Mouse (Mus musculus): Measurements from ENCODE around the gene Nkx2-4. TPM values are rescaled to one million over a fixed set of nuclear protein-coding genes. Genes with fewer than 3 reads are reported as not detected.

The Nkx2-4 gene
- total and polyA plus RNA-seq, 3 experiments = not detected

- Histone ChIP-seq H3K4me1 (ENCODE audit: control insufficient read depth, insufficient read depth, low read length) (no peaks in the 10 kb centered on the region), H3K27me3 (ENCODE audit: control insufficient read depth, insufficient read depth, low read length) (no peaks in the 10 kb centered on the region), H3K27ac (no peak overlapping the region), H3K36me3 (ENCODE audit: control insufficient read depth, insufficient read depth, low read length) (no peaks in the 10 kb centered on the region; the same call in 1 of the 2 replicates), H3K79me2 (replicated peaks; ENCODE audit: control insufficient read depth, insufficient read depth, low read length) (no peaks in the 10 kb centered on the region), H3K4me3 (no peak overlapping the region), H3K9ac (ENCODE audit: low read depth, low read length) (no peak overlapping the region)
- TF ChIP-seq EP300 (IDR thresholded peaks at IDR 0.05; ENCODE audit: insufficient read depth, low read depth, low read length) (no peak), CTCF (IDR thresholded peaks at IDR 0.05) (no peak), POLR2A (IDR thresholded peaks at IDR 0.05; ENCODE audit: insufficient read depth, low read depth, low read length) (no peak)
- no peak for DNase-seq
- intact Hi-C loops (cut with DNase I) = no loop called here
- 64% methylated on average over 1 of the region's 1 CpGs for WGBS
Measured at GRCm38 (mm10) chr2:147070305-147070704, 14.9 kb downstream of the Nkx2-4 start.

GRCm38 (mm10) chr2:147069077-147069476, 16.2 kb downstream of the Nkx2-4 start:
- Histone ChIP-seq H3K27me3 (ENCODE audit: control insufficient read depth, insufficient read depth, low read length) (no peaks in the 10 kb centered on the region), H3K79me2 (replicated peaks; ENCODE audit: control insufficient read depth, insufficient read depth, low read length) (no peaks in the 10 kb centered on the region), H3K9ac (ENCODE audit: low read depth, low read length) (no peak overlapping the region), H3K36me3 (ENCODE audit: control insufficient read depth, insufficient read depth, low read length) (no peaks in the 10 kb centered on the region; the same call in 1 of the 2 replicates), H3K4me1 (ENCODE audit: control insufficient read depth, insufficient read depth, low read length) (no peaks in the 10 kb centered on the region), H3K27ac (no peak overlapping the region), H3K4me3 (no peak overlapping the region)
- intact Hi-C loops (cut with DNase I) = loop anchor here (5.0 kb wide), 1 partner anchor 37 kb away; no protein-coding TSS in a partner anchor
- TF ChIP-seq EP300 (IDR thresholded peaks at IDR 0.05; ENCODE audit: insufficient read depth, low read depth, low read length) = no peak
- TF ChIP-seq POLR2A (IDR thresholded peaks at IDR 0.05; ENCODE audit: insufficient read depth, low read depth, low read length) = no peak
- no peak for TF ChIP-seq CTCF (IDR thresholded peaks at IDR 0.05)
- WGBS = 73% methylated on average over 1 of the region's 1 CpGs
- DNase-seq = no peak

- TF ChIP-seq EP300 (IDR thresholded peaks at IDR 0.05; ENCODE audit: insufficient read depth, low read depth, low read length) (no peak), POLR2A (IDR thresholded peaks at IDR 0.05; ENCODE audit: insufficient read depth, low read depth, low read length) (no peak), CTCF (IDR thresholded peaks at IDR 0.05) (no peak)
- H3K27me3 ChIP-seq (ENCODE audit: control insufficient read depth, insufficient read depth, low read length) = no peaks in the 10 kb centered on the region
- WGBS = 88% methylated on average over 1 of the region's 1 CpGs
- intact Hi-C loops (cut with DNase I) = loop anchor here (5.0 kb wide), 1 partner anchor 35 kb away; no protein-coding TSS in a partner anchor
- no peak overlapping the region for H3K4me3 ChIP-seq
- no peak for DNase-seq
- H3K9ac ChIP-seq (ENCODE audit: low read depth, low read length) = no peak overlapping the region
- no peaks in the 10 kb centered on the region for H3K79me2 ChIP-seq (replicated peaks; ENCODE audit: control insufficient read depth, insufficient read depth, low read length)
- H3K36me3 ChIP-seq (ENCODE audit: control insufficient read depth, insufficient read depth, low read length) = no peaks in the 10 kb centered on the region; the same call in 1 of the 2 replicates
- H3K4me1 ChIP-seq (ENCODE audit: control insufficient read depth, insufficient read depth, low read length) = no peaks in the 10 kb centered on the region
- H3K27ac ChIP-seq = no peak overlapping the region
Measured at GRCm38 (mm10) chr2:147067480-147068246, 17.6 kb downstream of the Nkx2-4 start.

- no peak overlapping the region for H3K9ac ChIP-seq (ENCODE audit: low read depth, low read length)
- 85% methylated on average over 2 of the region's 2 CpGs for WGBS
- DNase-seq = no peak
- TF ChIP-seq CTCF (IDR thresholded peaks at IDR 0.05) (no peak), POLR2A (IDR thresholded peaks at IDR 0.05; ENCODE audit: insufficient read depth, low read depth, low read length) (no peak), EP300 (IDR thresholded peaks at IDR 0.05; ENCODE audit: insufficient read depth, low read depth, low read length) (no peak)
- H3K27ac ChIP-seq = no peak overlapping the region
- no peaks in the 10 kb centered on the region for H3K27me3 ChIP-seq (ENCODE audit: control insufficient read depth, insufficient read depth, low read length)
- intact Hi-C loops (cut with DNase I) = no loop called here
- peaks cover 4% of the 10 kb centered on the region for H3K36me3 ChIP-seq (ENCODE audit: control insufficient read depth, insufficient read depth, low read length)
- H3K79me2 ChIP-seq (replicated peaks; ENCODE audit: control insufficient read depth, insufficient read depth, low read length) = no peaks in the 10 kb centered on the region; the same call in 1 of the 2 replicates
- H3K4me3 ChIP-seq = no peak overlapping the region
- H3K4me1 ChIP-seq (ENCODE audit: control insufficient read depth, insufficient read depth, low read length) = no peaks in the 10 kb centered on the region
Measured at GRCm38 (mm10) chr2:147053229-147053892, 31.9 kb downstream of the Nkx2-4 start.

- no peaks in the 10 kb centered on the region for H3K27me3 ChIP-seq (ENCODE audit: control insufficient read depth, insufficient read depth, low read length)
- no peak overlapping the region for H3K4me3 ChIP-seq
- TF ChIP-seq CTCF (IDR thresholded peaks at IDR 0.05) (no peak), POLR2A (IDR thresholded peaks at IDR 0.05; ENCODE audit: insufficient read depth, low read depth, low read length) (no peak), EP300 (IDR thresholded peaks at IDR 0.05; ENCODE audit: insufficient read depth, low read depth, low read length) (no peak)
- H3K9ac ChIP-seq (ENCODE audit: low read depth, low read length) = no peak overlapping the region
- H3K79me2 ChIP-seq (replicated peaks; ENCODE audit: control insufficient read depth, insufficient read depth, low read length) = no peaks in the 10 kb centered on the region
- H3K4me1 ChIP-seq (ENCODE audit: control insufficient read depth, insufficient read depth, low read length) = no peaks in the 10 kb centered on the region
- peaks cover 8% of the 10 kb centered on the region for H3K36me3 ChIP-seq (ENCODE audit: control insufficient read depth, insufficient read depth, low read length)
- intact Hi-C loops (cut with DNase I) = no loop called here
- H3K27ac ChIP-seq = no peak overlapping the region
- no peak for DNase-seq
- WGBS = 93% methylated on average over 3 of the region's 3 CpGs
Measured at GRCm38 (mm10) chr2:147047051-147047450, 38.2 kb downstream of the Nkx2-4 start.

- TF ChIP-seq EP300 (IDR thresholded peaks at IDR 0.05; ENCODE audit: insufficient read depth, low read depth, low read length) (no peak), CTCF (IDR thresholded peaks at IDR 0.05) (no peak), POLR2A (IDR thresholded peaks at IDR 0.05; ENCODE audit: insufficient read depth, low read depth, low read length) (no peak)
- WGBS = 87% methylated on average over 2 of the region's 2 CpGs
- peaks cover 3% of the 10 kb centered on the region for H3K36me3 ChIP-seq (ENCODE audit: control insufficient read depth, insufficient read depth, low read length)
Measured at GRCm38 (mm10) chr2:147035864-147036263, 49.4 kb downstream of the Nkx2-4 start.

More at GRCm38 (mm10) chr2:147035864-147036263, 49.4 kb downstream of the Nkx2-4 start:
- DNase-seq = no peak
- Histone ChIP-seq H3K4me1 (ENCODE audit: control insufficient read depth, insufficient read depth, low read length) (no peaks in the 10 kb centered on the region), H3K79me2 (replicated peaks; ENCODE audit: control insufficient read depth, insufficient read depth, low read length) (no peaks in the 10 kb centered on the region), H3K9ac (ENCODE audit: low read depth, low read length) (no peak overlapping the region), H3K4me3 (no peak overlapping the region), H3K27me3 (ENCODE audit: control insufficient read depth, insufficient read depth, low read length) (no peaks in the 10 kb centered on the region), H3K27ac (no peak overlapping the region)
- intact Hi-C loops (cut with DNase I) = no loop called here

Other genes with a start within 250 kb of the Nkx2-4 start
- 100 to 1,000 TPM in 1 of 2 experiments, 10 to 100 TPM in 1; 97.9 to 124 TPM for gene Kiz, start 229.6 kb downstream of the Nkx2-4 start, total RNA-seq (2021)
- gene Kiz, start 229.6 kb downstream of the Nkx2-4 start, polyA plus RNA-seq (2012; rRNA removed) = 16.2 and 29.1 TPM in 2 replicates
- gene Xrn2, start 72.4 kb downstream of the Nkx2-4 start, total RNA-seq (2021) = 10 to 100 TPM; 21.6 to 22.1 TPM
- gene Xrn2, start 72.4 kb downstream of the Nkx2-4 start, polyA plus RNA-seq (2012; rRNA removed) = 11.1 and 22.2 TPM in 2 replicates
- not detected for gene Nkx2-2, start 108.8 kb upstream of the Nkx2-4 start, total RNA-seq (2021)
- gene Nkx2-2, start 108.8 kb upstream of the Nkx2-4 start, polyA plus RNA-seq (2012; rRNA removed) = not detected in 2 replicates

Data from heart, adult 2 months (tissue).